Mouse (Mus musculus): Measurements from ENCODE around the gene Rnase11.
"Not testable (repeated sequence)": the region's sequence is repeated elsewhere in the genome, so short reads cannot be mapped to it uniquely, and the experiment has no call there.

Gene Rnase11

DNA sequence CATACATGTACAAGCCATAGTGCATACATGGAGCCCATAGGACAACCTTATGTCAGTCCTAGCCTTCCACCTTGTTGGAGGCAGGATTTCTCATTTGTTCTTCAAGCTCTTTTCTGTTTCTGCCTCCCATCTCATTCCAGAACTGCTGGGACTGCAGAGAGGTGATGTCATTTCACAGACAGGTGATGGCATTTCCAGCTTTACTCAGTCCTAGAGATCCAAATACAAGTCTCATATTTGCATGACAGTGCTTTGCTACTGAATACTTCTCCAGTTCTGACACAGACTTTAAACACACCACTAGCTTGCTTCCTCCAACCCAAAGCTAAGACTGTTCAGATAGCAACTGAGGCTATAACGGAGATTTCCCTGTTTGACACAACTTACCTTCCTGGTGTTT lies 29.2 kb upstream of the Rnase11 start:
- no peak for DNase-seq

DNA sequence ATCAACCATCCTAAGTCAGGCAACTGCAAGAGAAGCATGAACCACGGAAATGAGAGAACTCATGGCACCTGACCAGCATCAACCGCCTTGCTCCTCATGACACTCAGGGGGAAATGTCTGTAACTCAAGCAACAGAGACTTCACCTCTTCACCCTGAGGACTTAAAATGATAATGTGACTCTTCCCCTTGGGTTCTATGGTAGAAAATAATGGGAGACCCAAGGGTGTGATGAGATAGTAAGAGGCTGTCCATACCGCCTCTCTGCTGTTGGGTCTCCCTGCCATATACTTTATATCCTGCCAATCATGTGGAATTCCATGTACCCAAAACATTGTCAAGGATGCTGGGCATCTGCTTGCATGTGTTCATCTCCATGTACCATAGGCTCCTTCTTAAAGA lies 24.4 kb upstream of the Rnase11 start, which contains the start of gene Olfr750:
Olfr750 (minus strand) TSS at position 101 of the 400 bp plus-strand sequence.
- DNase-seq: no peak

DNA sequence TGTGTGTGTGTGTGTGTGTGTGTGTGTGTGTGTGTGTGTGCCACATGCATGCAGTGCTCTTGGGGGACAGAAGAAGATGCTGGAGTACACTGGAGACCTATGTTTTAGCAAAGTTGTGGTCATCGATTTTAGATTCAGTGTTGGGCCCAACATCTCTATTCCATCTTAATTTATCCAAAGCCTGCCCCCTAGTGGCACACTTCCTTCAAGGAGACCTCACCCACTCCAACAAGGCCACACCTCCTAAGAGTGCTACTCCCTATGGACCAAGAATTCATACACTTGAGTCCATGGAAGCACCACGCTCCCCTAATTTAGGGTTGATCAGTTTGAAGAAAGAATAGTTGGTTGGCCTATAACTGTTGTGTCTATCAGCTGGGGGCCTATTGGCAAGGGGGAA lies 19.7 kb upstream of the Rnase11 start:
- DNase-seq: no peak

GRCm38 (mm10) chr14:51068956-51069355 lies 19.0 kb upstream of the Rnase11 start:
- peak; percentile 86 for DNase-seq

DNA sequence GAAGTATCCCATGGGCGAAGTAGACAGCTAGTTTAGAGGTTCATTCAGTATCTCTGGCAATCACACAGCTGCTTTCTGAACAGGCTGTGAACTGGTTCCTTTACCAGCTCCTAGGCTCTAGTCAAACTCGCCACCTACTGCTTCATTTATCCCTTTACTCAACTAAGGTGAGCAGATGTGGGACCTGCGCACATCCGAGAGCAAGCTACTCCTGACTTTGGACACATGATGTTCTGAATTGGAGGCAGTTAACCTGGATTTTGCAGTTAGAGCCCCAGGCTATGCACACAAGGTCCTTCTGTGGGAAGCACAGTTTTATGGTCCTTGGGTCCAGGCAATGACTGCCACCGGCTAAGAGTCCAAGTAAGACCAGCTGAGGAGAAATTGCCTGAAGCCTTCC lies 10.8 kb upstream of the Rnase11 start:
- DNase-seq: peak; percentile 69

DNA sequence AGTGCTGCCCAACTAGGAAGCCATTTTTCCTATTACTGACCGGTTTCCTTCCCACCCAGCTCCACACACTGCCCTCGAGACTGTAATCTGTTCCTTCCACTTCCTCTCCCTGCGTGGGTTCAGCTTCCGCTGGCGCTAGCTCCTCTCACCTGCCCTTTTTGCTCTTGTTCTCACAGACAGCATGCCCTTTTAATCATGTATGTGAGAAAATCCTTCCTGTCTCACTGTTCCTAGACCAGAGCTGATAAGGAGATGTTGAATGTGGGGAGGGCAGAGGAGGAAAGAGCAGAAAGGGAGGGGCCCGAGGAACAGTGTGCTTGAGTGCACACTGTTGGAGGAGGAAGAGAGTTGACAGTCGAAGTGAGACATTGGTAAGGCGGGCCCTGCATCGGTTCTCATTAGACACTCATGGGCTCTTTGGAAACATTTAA lies 7.5 kb upstream of the Rnase11 start, which contains the start of gene Rnase12:
Rnase12 (minus strand) TSS at position 261 of the 431 bp plus-strand sequence.
- DNase-seq: peak; percentile 79

DNA sequence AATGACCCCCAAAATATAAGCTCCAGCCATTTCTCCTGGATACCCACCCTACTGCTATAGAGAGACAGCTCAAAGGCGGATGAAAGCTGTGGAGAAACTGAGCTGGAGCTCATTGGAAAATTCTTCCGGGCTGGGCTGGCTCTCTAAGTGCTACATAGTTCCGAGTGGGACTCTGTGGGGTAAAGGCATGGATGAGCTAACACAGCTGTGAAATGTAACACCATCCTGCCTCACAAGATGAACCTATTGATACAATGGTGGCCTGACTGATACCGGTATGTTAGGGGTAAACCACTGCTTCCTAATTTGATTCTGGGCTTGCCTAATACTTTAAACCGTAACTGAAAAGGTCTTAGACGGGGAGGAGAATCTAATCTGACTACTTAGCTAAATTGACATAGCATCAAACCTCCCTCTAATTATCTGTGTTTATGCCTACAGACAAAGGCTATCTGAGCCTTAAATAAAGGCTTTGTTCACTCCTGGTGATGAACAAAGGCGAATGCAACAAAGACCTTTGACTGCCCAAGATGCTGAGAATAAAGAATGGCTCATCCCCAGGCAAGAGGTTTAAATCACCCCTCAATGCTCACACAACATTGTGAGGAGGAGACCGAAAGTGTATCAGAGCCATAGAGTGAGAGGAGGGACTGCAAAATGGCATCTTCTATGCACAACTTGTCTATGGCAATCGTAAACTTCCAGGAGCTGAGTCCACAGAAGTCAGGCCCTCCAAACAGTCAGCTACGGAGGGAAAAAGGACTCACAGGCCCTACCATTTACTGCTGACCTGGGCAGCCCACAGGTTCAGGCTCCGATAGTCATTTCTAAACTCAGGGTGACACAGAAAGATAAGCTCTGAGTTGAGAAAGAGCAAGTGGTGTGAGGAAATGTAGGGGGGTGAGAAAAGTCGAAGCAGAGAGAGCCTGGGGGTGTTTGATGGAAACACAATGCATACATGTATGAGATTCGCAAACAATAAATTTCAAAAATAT lies 4.6 kb upstream of the Rnase11 start:
- peak; percentile 64 for DNase-seq

GRCm38 (mm10) chr14:51053176-51053575 lies 3.2 kb upstream of the Rnase11 start:
- DNase-seq: no peak

- peak; percentile 39 for DNase-seq
Measured at GRCm38 (mm10) chr14:51051941-51052340, 2.0 kb upstream of the Rnase11 start.

GRCm38 (mm10) chr14:51047846-51048245 lies 2.1 kb downstream of the Rnase11 start:
- peak; percentile 66 for DNase-seq

DNA sequence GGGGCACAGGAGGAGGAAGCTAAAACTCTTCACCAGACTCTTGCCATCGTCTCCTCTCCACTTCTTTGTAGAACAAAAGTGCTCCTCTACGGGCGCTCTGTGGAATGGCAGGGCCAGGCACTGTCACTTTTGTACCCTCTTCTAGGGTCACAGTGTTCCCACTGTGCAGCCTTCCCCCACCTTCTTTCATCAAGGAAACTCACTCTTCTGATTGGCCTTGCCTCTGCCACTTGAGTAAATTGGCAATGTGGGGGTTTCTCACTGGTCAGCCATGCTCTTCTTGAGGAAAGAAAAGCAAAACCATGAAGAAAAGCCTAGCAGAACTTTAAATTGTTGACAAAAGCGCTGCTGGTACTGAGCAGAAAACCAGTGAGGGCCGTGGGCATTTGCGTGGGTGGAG lies 8.2 kb downstream of the Rnase11 start, which contains the start of gene Rnase9:
Rnase9 (minus strand) TSS at position 101 of the 400 bp plus-strand sequence.
- peak; percentile 51 for DNase-seq

GRCm38 (mm10) chr14:51036214-51036613 lies 13.7 kb downstream of the Rnase11 start:
- DNase-seq: peak; percentile 11

DNA sequence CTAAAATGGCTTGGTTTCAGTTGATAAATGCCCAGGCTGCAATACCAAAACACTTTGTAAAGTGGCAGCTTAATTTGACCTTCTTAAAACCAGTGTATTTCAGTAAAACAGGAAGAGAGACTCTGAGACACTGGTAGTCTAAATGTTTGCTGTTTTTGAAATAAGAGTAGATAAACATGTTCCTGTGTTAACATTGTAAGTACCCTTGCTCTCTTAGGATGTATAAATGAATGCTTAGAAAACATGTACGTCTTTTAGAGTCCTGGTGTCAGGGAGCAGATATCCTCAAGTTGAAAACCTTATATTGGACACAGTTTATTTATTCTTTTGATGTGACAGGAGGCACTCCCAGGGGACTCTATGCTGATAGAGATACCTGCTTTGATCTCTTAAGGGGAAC lies 14.8 kb downstream of the Rnase11 start:
- DNase-seq: peak; percentile 4

DNA sequence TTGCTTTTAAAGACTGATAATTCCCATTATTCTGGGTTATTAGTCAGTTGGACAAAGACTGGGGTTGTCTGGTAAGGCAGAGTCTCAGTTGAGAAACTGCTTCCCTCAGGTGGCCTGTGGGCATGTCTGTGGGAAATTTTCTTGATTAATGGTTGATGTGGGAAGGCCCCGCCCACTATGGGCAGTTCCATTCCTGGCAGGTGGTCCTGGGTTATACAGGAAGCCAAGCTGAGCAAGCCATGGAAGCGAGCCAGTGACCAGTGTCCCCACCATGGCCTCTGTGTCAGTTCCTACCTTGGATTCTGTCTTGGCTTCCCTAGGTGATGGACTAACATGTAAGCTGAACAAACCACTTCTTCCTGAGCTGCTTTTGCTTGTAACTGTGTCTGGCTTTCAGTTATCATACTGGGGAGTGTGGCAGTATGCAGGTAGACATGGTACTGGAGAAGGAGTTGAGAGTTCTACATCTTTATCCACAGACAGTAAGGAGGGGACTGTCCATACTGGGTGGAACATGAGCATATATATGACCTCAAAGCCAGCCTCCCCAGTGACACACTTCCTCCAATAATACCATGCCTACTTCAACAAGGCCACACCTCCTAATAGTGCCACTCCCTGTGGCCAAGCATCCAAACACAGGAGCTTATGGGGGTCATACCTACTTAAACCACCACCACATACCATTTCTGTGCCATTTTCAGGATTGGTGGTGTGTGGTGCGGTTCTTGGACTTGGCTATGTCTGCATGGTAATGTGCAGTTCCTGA lies 22.4 kb downstream of the Rnase11 start:
- peak; percentile 87 for DNase-seq

- peak; percentile 92 for DNase-seq
Measured at GRCm38 (mm10) chr14:51026391-51027133, 23.4 kb downstream of the Rnase11 start.

DNA sequence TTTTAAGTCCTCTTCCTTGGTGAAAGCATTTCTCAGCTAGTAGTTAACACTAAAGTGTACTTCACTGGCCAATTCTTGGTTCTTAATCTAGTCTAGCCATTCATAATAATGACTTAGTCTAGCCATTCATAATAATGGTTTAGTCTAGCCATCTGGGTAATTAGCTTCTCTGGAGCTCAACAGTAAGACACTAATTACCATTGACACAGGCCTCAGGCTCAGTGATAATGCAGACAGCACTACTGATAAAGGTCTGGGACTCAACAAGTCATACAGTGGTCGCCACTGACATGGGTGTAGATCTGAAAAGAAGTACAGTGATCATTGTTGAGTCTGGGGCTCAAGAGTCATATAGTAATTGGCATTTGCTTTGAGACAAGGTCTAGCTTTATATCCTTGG lies 25.1 kb downstream of the Rnase11 start:
- no peak for DNase-seq

- no peak for DNase-seq
Measured at GRCm38 (mm10) chr14:51023457-51023856, 26.5 kb downstream of the Rnase11 start.

- DNase-seq: peak; percentile 96
Measured at GRCm38 (mm10) chr14:51017256-51017655, 32.7 kb downstream of the Rnase11 start.

- DNase-seq: no peak
Measured at GRCm38 (mm10) chr14:51015780-51016179, 34.2 kb downstream of the Rnase11 start.

- not testable (repeated sequence) for DNase-seq
Measured at GRCm38 (mm10) chr14:51014724-51015123, 35.2 kb downstream of the Rnase11 start.

DNA sequence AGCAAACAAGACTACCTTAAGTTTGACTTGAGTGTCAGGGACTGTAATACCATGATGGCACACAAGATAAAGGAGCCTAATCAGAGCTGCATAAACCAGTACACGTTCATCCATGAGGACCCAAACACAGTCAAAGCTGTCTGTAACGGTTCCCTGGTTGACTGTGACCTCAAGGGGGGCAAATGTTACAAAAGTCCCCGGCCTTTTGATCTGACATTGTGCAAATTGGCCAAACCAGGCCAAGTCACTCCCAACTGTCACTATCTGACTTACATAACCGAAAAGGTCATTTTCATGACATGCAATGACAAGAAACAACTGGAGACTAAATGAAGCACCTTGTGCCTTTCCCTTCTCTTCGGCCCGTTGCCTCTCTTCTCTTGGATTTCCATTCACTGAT lies 40.4 kb downstream of the Rnase11 start:
- DNase-seq: no peak

- no peak for DNase-seq
Measured at GRCm38 (mm10) chr14:51008781-51009180, 41.2 kb downstream of the Rnase11 start.

Data from heart, adult 11 months (tissue).